29 mouse cellular contexts compared by ENCODE assay signal in genomic region chr3:116848099-116848498, GRCm38 (mm10). TPM values are rescaled to one million over a fixed set of nuclear protein-coding genes. Genes with fewer than 3 reads are reported as not detected.
DNase-seq lines count a peak whose midpoint lies in the region; ATAC-seq and TF ChIP-seq lines count a peak whose summit lies in the region.
"Had no signal": no experiment of that assay in that cellular context is flagged by ENCODE, and none has a peak within 500 bp of the region (broad histone marks: within the 10 kb centered on the region; RNA-seq: fewer than 3 reads in every experiment).

No protein-coding gene starts in this region.

- no peaks in the 10 kb centered on the region for H3K36me3 ChIP-seq in heart, embryonic 10.5 days
- H3K36me3 ChIP-seq in heart, embryonic 12.5 days, result no peaks in the 10 kb centered on the region
- H3K36me3 ChIP-seq in MEL (ENCODE audit: control insufficient read depth in 1 of 2, insufficient read depth in 2 of 2, low read length in 2 of 2), result peaks cover 0 to 28% of the 10 kb centered on the region in 2 experiments; a peak in 2 of 4 replicates
- no peaks in the 10 kb centered on the region for H3K36me3 ChIP-seq in forebrain, embryonic 12.5 days (replicated peaks)
- H3K36me3 ChIP-seq: embryonic facial prominence, embryonic 10.5 days; embryonic facial prominence, embryonic 15.5 days; forebrain, embryonic 15.5 days; G1E; hindbrain, embryonic 13.5 days; midbrain, embryonic 12.5 days; stomach, embryonic 15.5 days had no signal

- H3K9ac ChIP-seq in heart, embryonic 12.5 days, result no peak overlapping the region
- H3K9ac ChIP-seq in MEL (ENCODE audit: control insufficient read depth, low read depth, low read length, poor library complexity, severe bottlenecking), result no peak overlapping the region
- no peak overlapping the region for H3K9ac ChIP-seq in forebrain, embryonic 12.5 days
- H3K9ac ChIP-seq: embryonic facial prominence, embryonic 15.5 days; forebrain, embryonic 15.5 days; hindbrain, embryonic 13.5 days; liver, embryonic 14.5 days; lung, embryonic 14.5 days; midbrain, embryonic 12.5 days; stomach, embryonic 15.5 days had no signal

- no peak overlapping the region for H3K4me3 ChIP-seq in heart, embryonic 10.5 days
- H3K4me3 ChIP-seq in heart, embryonic 12.5 days, result no peak overlapping the region
- no peak overlapping the region for H3K4me3 ChIP-seq in MEL (ENCODE audit: control insufficient read depth in 1 of 2, insufficient read depth in 1 of 2, low read depth in 2 of 2, low read length in 2 of 2)
- H3K4me3 ChIP-seq in forebrain, embryonic 12.5 days (replicated peaks), result no peak overlapping the region
- H3K4me3 ChIP-seq: embryonic facial prominence, embryonic 10.5 days; embryonic facial prominence, embryonic 15.5 days; forebrain, embryonic 15.5 days; hindbrain, embryonic 13.5 days; megakaryocyte, embryonic 14.5 days; midbrain, embryonic 12.5 days; stomach, embryonic 15.5 days had no signal

- TF ChIP-seq RAD21 in MEL (IDR thresholded peaks at IDR 0.05; ENCODE audit: low read depth, low read length), result no peak

- no peaks in the 10 kb centered on the region for H3K79me2 ChIP-seq in MEL (ENCODE audit: control insufficient read depth, insufficient read depth, low read length, poor library complexity)

- no peak for ATAC-seq in heart, embryonic 12.5 days (ENCODE audit: insufficient number of reproducible peaks, low FRiP score)
- no peak for ATAC-seq in forebrain, embryonic 12.5 days (ENCODE audit: low FRiP score)
- ATAC-seq: activated CD4-positive, CD25-positive, alpha-beta regulatory T cell, adult 4 months; forebrain, embryonic 15.5 days; intestine, embryonic 16.5 days had no signal

- H3K9me3 ChIP-seq in heart, embryonic 10.5 days, result no peaks in the 10 kb centered on the region
- no peaks in the 10 kb centered on the region for H3K9me3 ChIP-seq in heart, embryonic 12.5 days (replicated peaks)
- no peaks in the 10 kb centered on the region for H3K9me3 ChIP-seq in MEL (replicated peaks; ENCODE audit: insufficient read depth, low read length)
- no peaks in the 10 kb centered on the region for H3K9me3 ChIP-seq in forebrain, embryonic 12.5 days
- H3K9me3 ChIP-seq: embryonic facial prominence, embryonic 10.5 days; embryonic facial prominence, embryonic 15.5 days; forebrain, embryonic 15.5 days; G1E; hindbrain, embryonic 13.5 days; midbrain, embryonic 12.5 days; stomach, embryonic 15.5 days had no signal

- TF ChIP-seq POLR2A in MEL (IDR thresholded peaks at IDR 0.05; ENCODE audit: control insufficient read depth in 1 of 2, insufficient read depth in 1 of 2, low read depth in 1 of 2, low read length in 2 of 2, poor library complexity in 1 of 2), result no peak

- no peak for TF ChIP-seq EP300 in MEL (IDR thresholded peaks at IDR 0.05; ENCODE audit: low read depth in 1 of 2, low read length in 2 of 2)

- no peak overlapping the region for H3K27ac ChIP-seq in heart, embryonic 10.5 days
- H3K27ac ChIP-seq in heart, embryonic 12.5 days (ENCODE audit: poor library complexity, severe bottlenecking), result no peak overlapping the region
- H3K27ac ChIP-seq in MEL (ENCODE audit: control insufficient read depth, low read depth, low read length), result no peak overlapping the region
- no peak overlapping the region for H3K27ac ChIP-seq in forebrain, embryonic 12.5 days
- H3K27ac ChIP-seq: embryonic facial prominence, embryonic 10.5 days; embryonic facial prominence, embryonic 15.5 days; forebrain, embryonic 15.5 days; hindbrain, embryonic 13.5 days; kidney, postnatal 0 days; liver, embryonic 14.5 days; midbrain, embryonic 12.5 days; stomach, embryonic 15.5 days had no signal

- no peak overlapping the region for H3K4me2 ChIP-seq in heart, embryonic 12.5 days
- no peak overlapping the region for H3K4me2 ChIP-seq in forebrain, embryonic 12.5 days
- H3K4me2 ChIP-seq: embryonic facial prominence, embryonic 15.5 days; forebrain, embryonic 15.5 days; hindbrain, embryonic 13.5 days; lung, embryonic 14.5 days; midbrain, embryonic 12.5 days; stomach, embryonic 15.5 days had no signal

- WGBS in heart, embryonic 10.5 days, result 81% methylated on average over 1 of the region's 1 CpGs
- 87% methylated on average over 1 of the region's 1 CpGs for WGBS in heart, embryonic 12.5 days
- 95% methylated on average over 1 of the region's 1 CpGs for WGBS in forebrain, embryonic 12.5 days

- TF ChIP-seq CTCF in MEL (IDR thresholded peaks at IDR 0.05 in 2 of 3, conservative IDR thresholded peaks at IDR 0.05 in 1 of 3; ENCODE audit: control insufficient read depth in 1 of 3, insufficient read depth in 1 of 3, low read depth in 2 of 3, low read length in 3 of 3, poor library complexity in 1 of 3, severe bottlenecking in 1 of 3), result no peak

- peak; percentile 67 for DNase-seq in heart, embryonic 10.5 days (ENCODE audit: low spot score)
- DNase-seq in MEL (ENCODE audit: low read depth, low spot score), result no peak
- peak; percentile 33 for DNase-seq in brain, adult 2 months (ENCODE audit: low read depth, low spot score)
- DNase-seq in lung, adult 18-20 months, result no peak
- no peak for DNase-seq in urinary bladder, postnatal 36 days (ENCODE audit: low spot score in 2 of 2)
- DNase-seq: adrenal gland, adult 2 months; adrenal gland, postnatal 36 days; cerebellum, adult 8-10 months; cerebellum, postnatal 25 days; heart, postnatal 4 days; kidney, adult 8-10 months; kidney, postnatal 4 days; liver; lung, embryonic 14.5 days; right cerebral cortex, postnatal 14 days had no signal

- H3K4me1 ChIP-seq in heart, embryonic 10.5 days, result no peaks in the 10 kb centered on the region
- H3K4me1 ChIP-seq in heart, embryonic 12.5 days (replicated peaks), result no peaks in the 10 kb centered on the region
- H3K4me1 ChIP-seq in MEL (ENCODE audit: control insufficient read depth in 1 of 2, insufficient read depth in 2 of 2, low read length in 2 of 2), result peaks cover 14 to 38% of the 10 kb centered on the region in 2 experiments
- H3K4me1 ChIP-seq in forebrain, embryonic 12.5 days, result no peaks in the 10 kb centered on the region
- H3K4me1 ChIP-seq: embryonic facial prominence, embryonic 10.5 days; embryonic facial prominence, embryonic 15.5 days; forebrain, embryonic 15.5 days; hindbrain, embryonic 13.5 days; midbrain, embryonic 12.5 days; stomach, embryonic 15.5 days had no signal

- H3K27me3 ChIP-seq in heart, embryonic 10.5 days (ENCODE audit: insufficient read depth, poor library complexity, severe bottlenecking), result no peaks in the 10 kb centered on the region
- no peaks in the 10 kb centered on the region for H3K27me3 ChIP-seq in heart, embryonic 12.5 days (replicated peaks)
- H3K27me3 ChIP-seq in MEL (ENCODE audit: control insufficient read depth in 1 of 2, insufficient read depth in 2 of 2, low read length in 2 of 2), result no peaks in the 10 kb centered on the region
- no peaks in the 10 kb centered on the region for H3K27me3 ChIP-seq in forebrain, embryonic 12.5 days
- H3K27me3 ChIP-seq: embryonic facial prominence, embryonic 15.5 days; forebrain, embryonic 15.5 days; hindbrain, embryonic 13.5 days; megakaryocyte, embryonic 14.5 days; midbrain, embryonic 12.5 days; stomach, embryonic 15.5 days had no signal

TF ChIP-seq in MEL, 35 proteins besides CTCF, POLR2A, EP300 and RAD21:
- TF ChIP-seq E2F4 (IDR thresholded peaks at IDR 0.05; ENCODE audit: borderline replicate concordance, low read depth, low read length), result no peak
- 0 out of 2 replicates have a peak, but pooled peaks have one; percentile 27 for TF ChIP-seq USF1 (IDR thresholded peaks at IDR 0.05; ENCODE audit: low read depth, low read length)

RNA-seq across cellular contexts. Expression of gene Frrs1, which starts 11.2 kb away (rescaled TPM):
- polyA plus RNA-seq in heart, embryonic 10.5 days (2016; fragmentation: Nextera tagmentation; extraction: Ambion mirVana), result 24.8 and 32.7 TPM in 2 replicates
- 22.5 and 24.0 TPM in 2 replicates for polyA plus RNA-seq in heart, embryonic 12.5 days (2016; fragmentation: Nextera tagmentation; extraction: Ambion mirVana)
- 78.5 and 88.3 TPM in 2 replicates for total RNA-seq in MEL (2012; rRNA removed)
- 100 to 1,000 TPM in 1 of 2 experiments, 10 to 100 TPM in 1; 84.6 to 625 TPM for polyA plus RNA-seq in MEL (2012; ENCODE audit: insufficient read depth in 1 of 2, insufficient read length in 2 of 2, low read depth in 1 of 2, low replicate concordance in 2 of 2, missing spikeins in 1 of 2)
- polyA plus RNA-seq in forebrain, embryonic 12.5 days (2016; fragmentation: Nextera tagmentation; extraction: Ambion mirVana), result 6.3 and 6.5 TPM in 2 replicates

RNA-seq across cellular contexts. Expression of gene Agl, which starts 40.1 kb away (rescaled TPM):
- polyA plus RNA-seq in heart, embryonic 10.5 days (2016; fragmentation: Nextera tagmentation; extraction: Ambion mirVana), result 30.7 and 47.2 TPM in 2 replicates
- polyA plus RNA-seq in heart, embryonic 12.5 days (2016; fragmentation: Nextera tagmentation; extraction: Ambion mirVana), result 50.3 and 52.7 TPM in 2 replicates
- 4.6 and 5.6 TPM in 2 replicates for total RNA-seq in MEL (2012; rRNA removed)
- polyA plus RNA-seq in MEL (2012; ENCODE audit: insufficient read depth in 1 of 2, insufficient read length in 2 of 2, low read depth in 1 of 2, low replicate concordance in 2 of 2, missing spikeins in 1 of 2), result 10 to 100 TPM; 11.9 to 21.1 TPM
- 15.9 and 16.3 TPM in 2 replicates for polyA plus RNA-seq in forebrain, embryonic 12.5 days (2016; fragmentation: Nextera tagmentation; extraction: Ambion mirVana)

Comparison
In these comparisons a context has a peak if more than half of its experiments do, and no peak if none do; other contexts are left out.
1. DNase-seq: peak in heart, embryonic 10.5 days (single experiment) and brain, adult 2 months (single experiment); none in MEL (single experiment), lung, adult 18-20 months (0 of 2) and urinary bladder, postnatal 36 days (0 of 2).